Mouse (Mus musculus) neutrophil, adult 59 days (primary cell): ENCODE measurements around the gene Msto1. TPM values are rescaled to one million over a fixed set of nuclear protein-coding genes. Genes with fewer than 3 reads are reported as not detected.

Source experiments
- total RNA-seq, 2 experiments: library from RNA; stranded (reverse); gene quantifications; 1 replicate in 1 of 2; 2 replicates in 1 of 2; pipeline ENCODE4 v1.2.4; 2023

Gene Msto1
- total RNA-seq: 1 to 10 TPM; 5.6 to 7.2 TPM

GRCm38 (mm10) chr3:88913511-88914383 lies at the start of gene Msto1:
Gene Msto1 (minus strand): TSS chr3:88913999.

GRCm38 (mm10) chr3:88950576-88951326 lies 37.0 kb upstream of the Msto1 start, which contains the start of the genes Ash1l and Dap3:
Gene Ash1l (plus strand): TSS chr3:88950622.
Gene Dap3 (minus strand): TSS chr3:88951181.

Other genes starting within 250 kb of the Msto1 start
- gene Khdc4, start 228.2 kb downstream of the Msto1 start, total RNA-seq: 10 to 100 TPM; 92.1 to 93.0 TPM
- 10 to 100 TPM; 47.9 to 50.6 TPM for gene Rit1, start 197.2 kb downstream of the Msto1 start, total RNA-seq
- gene Syt11, start 138.8 kb downstream of the Msto1 start, total RNA-seq: under 1 TPM; 0.62 to 0.99 TPM
- gene Gon4l, start 78.8 kb downstream of the Msto1 start, total RNA-seq: 10 to 100 TPM; 27.4 to 28.4 TPM
- 10 to 100 TPM; 39.4 to 39.7 TPM for gene Ash1l, start 36.6 kb upstream of the Msto1 start, total RNA-seq
- gene Dap3, start 37.2 kb upstream of the Msto1 start, total RNA-seq: 10 to 100 TPM; 62.2 to 63.3 TPM
- gene Rusc1, start 179.3 kb upstream of the Msto1 start, total RNA-seq: 10 to 100 TPM; 18.7 to 23.5 TPM
- not detected for gene Gm43738, start 187.1 kb upstream of the Msto1 start, total RNA-seq
- 10 to 100 TPM; 27.4 to 34.5 TPM for gene Fdps, start 188.0 kb upstream of the Msto1 start, total RNA-seq
- gene Pklr, start 222.1 kb upstream of the Msto1 start, total RNA-seq: 10 to 100 TPM in 1 of 2 experiments, 1 to 10 TPM in 1; 5.7 to 15.2 TPM
- not detected for gene Hcn3, start 246.2 kb upstream of the Msto1 start, total RNA-seq